12 mouse cellular contexts compared by ENCODE assay signal in the genomic region with DNA sequence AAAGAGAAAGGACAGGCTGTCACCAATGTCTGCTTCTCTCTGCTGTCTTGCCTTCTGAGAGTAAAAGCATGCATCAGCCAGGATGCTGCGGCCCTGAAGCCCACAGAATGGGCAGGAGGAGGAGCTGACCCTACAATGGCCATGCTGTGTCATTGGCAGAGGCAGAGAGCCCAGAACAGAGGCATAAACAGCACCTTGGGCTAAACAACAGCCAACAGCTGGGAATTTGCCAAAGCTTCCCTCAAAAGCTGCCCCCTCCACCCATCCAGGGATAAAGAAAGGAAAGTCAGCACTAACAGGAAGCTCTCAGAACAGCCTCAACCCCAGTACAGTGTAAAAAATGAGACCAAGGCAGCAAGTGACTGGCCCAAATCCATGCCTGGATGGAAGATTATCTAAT. TPM values are rescaled to one million over a fixed set of nuclear protein-coding genes. Genes with fewer than 3 reads are reported as not detected.
DNase-seq lines count a peak whose midpoint lies in the region; ATAC-seq and TF ChIP-seq lines count a peak whose summit lies in the region.
"Had no signal": no experiment of that assay in that cellular context is flagged by ENCODE, and none has a peak within 500 bp of the region (broad histone marks: within the 10 kb centered on the region; RNA-seq: fewer than 3 reads in every experiment).

No protein-coding gene starts in this region.

- no peak for TF ChIP-seq CTCF in cerebellum, adult 2 months (IDR thresholded peaks at IDR 0.05; ENCODE audit: borderline replicate concordance, insufficient read depth, low read depth, low read length)
- TF ChIP-seq CTCF in Patski (IDR thresholded peaks at IDR 0.05) = no peak

- POLR2A ChIA-PET in Patski (lab: Charles Lee) = no interaction called here

- 13% methylated on average over 1 of the region's 1 CpGs for WGBS in cerebellum, adult 2 months
- WGBS in kidney, embryonic 16.5 days = 40% methylated on average over 1 of the region's 1 CpGs
- 32% methylated on average over 1 of the region's 1 CpGs for WGBS in lung, embryonic 15.5 days

- in situ Hi-C loops in Patski (cut with MboI; ENCODE audit: low pct_unique_long_range_greater_than_20kb) = no loop called here

- TF ChIP-seq POLR2A in cerebellum, adult 2 months (IDR thresholded peaks at IDR 0.05; ENCODE audit: borderline replicate concordance, insufficient read depth, low read length) = no peak

- H3K36me3 ChIP-seq in kidney, embryonic 16.5 days (ENCODE audit: insufficient read depth, low read length) = no peaks in the 10 kb centered on the region
- no peaks in the 10 kb centered on the region for H3K36me3 ChIP-seq in lung, embryonic 15.5 days
- H3K36me3 ChIP-seq: liver, embryonic 13.5 days had no signal

- H3K4me3 ChIP-seq in cerebellum, adult 2 months (replicated peaks; ENCODE audit: insufficient read depth, low read depth, low read length) = no peak overlapping the region
- H3K4me3 ChIP-seq in kidney, embryonic 16.5 days (ENCODE audit: low read length) = no peak overlapping the region
- H3K4me3 ChIP-seq in lung, embryonic 15.5 days = no peak overlapping the region
- H3K4me3 ChIP-seq: gastrocnemius, adult 2 months; liver, embryonic 13.5 days had no signal

- H3K9me3 ChIP-seq in kidney, embryonic 16.5 days (ENCODE audit: low read length) = no peaks in the 10 kb centered on the region
- H3K9me3 ChIP-seq in lung, embryonic 15.5 days = no peaks in the 10 kb centered on the region
- H3K9me3 ChIP-seq: liver, embryonic 13.5 days had no signal

- H3K4me2 ChIP-seq in kidney, embryonic 16.5 days (replicated peaks; ENCODE audit: low read depth, low read length) = no peak overlapping the region
- no peak overlapping the region for H3K4me2 ChIP-seq in lung, embryonic 15.5 days
- H3K4me2 ChIP-seq: liver, embryonic 13.5 days had no signal

- peak in 1 of 2 experiments; percentile 19 for DNase-seq in cerebellum, adult 2 months
- DNase-seq in cerebellum, postnatal 4 days (ENCODE audit: low spot score in 2 of 2) = no peak
- DNase-seq in kidney, postnatal 36 days = peak; percentile 12 to 25
- DNase-seq in Patski (ENCODE audit: low read depth, low spot score) = no peak
- DNase-seq in c-Kit-positive CD71-positive TER-119-positive erythroid progenitor cells, embryonic 14.5 days (ENCODE audit: low spot score) = no peak
- no peak for DNase-seq in spleen, adult 18-20 months
- DNase-seq: gastrocnemius, adult 2 months; liver, embryonic 13.5 days had no signal

- no peak for ATAC-seq in kidney, embryonic 16.5 days (ENCODE audit: low FRiP score, low TSS enrichment)
- ATAC-seq in Patski = peak; percentile 26
- ATAC-seq in lung, embryonic 15.5 days (ENCODE audit: borderline replicate concordance, extremely low read depth, low FRiP score, low TSS enrichment) = peak; percentile 46; the same call in 1 of the 2 replicates

- no peak overlapping the region for H3K9ac ChIP-seq in kidney, embryonic 16.5 days (replicated peaks; ENCODE audit: low read length)
- no peak overlapping the region for H3K9ac ChIP-seq in lung, embryonic 15.5 days
- H3K9ac ChIP-seq: liver, embryonic 13.5 days had no signal

- CTCF ChIA-PET in Patski (lab: Charles Lee) = interaction anchor here (0.9 kb wide), 1 partner anchor 102 kb away, joined by 3 read pairs; no protein-coding TSS in a partner anchor

- no peaks in the 10 kb centered on the region for H3K4me1 ChIP-seq in cerebellum, adult 2 months (ENCODE audit: control insufficient read depth, insufficient read depth, low read length)
- H3K4me1 ChIP-seq in kidney, embryonic 16.5 days (ENCODE audit: insufficient read depth, low read length) = no peaks in the 10 kb centered on the region
- no peaks in the 10 kb centered on the region for H3K4me1 ChIP-seq in lung, embryonic 15.5 days
- H3K4me1 ChIP-seq: liver, embryonic 13.5 days had no signal

- peak overlapping the region; percentile 23; the same call in 1 of the 2 replicates for H3K27ac ChIP-seq in cerebellum, adult 2 months (ENCODE audit: insufficient read depth, low read length)
- H3K27ac ChIP-seq in kidney, embryonic 16.5 days (ENCODE audit: low read length) = no peak overlapping the region
- no peak overlapping the region for H3K27ac ChIP-seq in lung, embryonic 15.5 days
- H3K27ac ChIP-seq: gastrocnemius, adult 2 months; liver, embryonic 13.5 days had no signal

- no peaks in the 10 kb centered on the region for H3K27me3 ChIP-seq in cerebellum, adult 2 months (ENCODE audit: control insufficient read depth, insufficient read depth, low read length)
- H3K27me3 ChIP-seq in kidney, embryonic 16.5 days (ENCODE audit: insufficient read depth, low read length) = no peaks in the 10 kb centered on the region
- no peaks in the 10 kb centered on the region for H3K27me3 ChIP-seq in Patski
- no peaks in the 10 kb centered on the region for H3K27me3 ChIP-seq in lung, embryonic 15.5 days

RNA-seq across cellular contexts. Expression of gene Gm2115, which starts 6.3 kb away (rescaled TPM):
- polyA plus RNA-seq in cerebellum, adult 2 months (2012; rRNA removed) = 12.5 and 13.6 TPM in 2 replicates
- polyA plus RNA-seq in kidney, embryonic 16.5 days (2015; fragmentation: Nextera tagmentation; extraction: Ambion mirVana) = 0.22 and 0.31 TPM in 2 replicates
- 59.2 TPM for polyA plus RNA-seq in Patski (2021)
- polyA plus RNA-seq in lung, embryonic 15.5 days (2015; fragmentation: Nextera tagmentation; extraction: Ambion mirVana) = 5.0 and 5.2 TPM in 2 replicates
- polyA plus RNA-seq: heart, postnatal 0 days; thymus, postnatal 0 days had no signal

Comparison
In these comparisons a context has a peak if more than half of its experiments do, and no peak if none do; other contexts are left out.
1. DNase-seq: peak in kidney, postnatal 36 days (2 of 2); none in cerebellum, postnatal 4 days (0 of 2), Patski (single experiment), c-Kit-positive CD71-positive TER-119-positive erythroid progenitor cells, embryonic 14.5 days (single experiment) and spleen, adult 18-20 months (0 of 2).